Mouse (Mus musculus) heart, adult 18-20 months (tissue): ENCODE data around the gene Ppp1r7. TPM values are rescaled to one million over a fixed set of nuclear protein-coding genes. Genes with fewer than 3 reads are reported as not detected.
"Not testable (repeated sequence)": the region's sequence is repeated elsewhere in the genome, so short reads cannot be mapped to it uniquely, and the experiment has no call there.

ENCODE experiments used
- DNase-seq, 2 experiments: peaks; one replicate each; pipeline ENCODE4 v3.0.0; 2021 to 2022; ENCODE audit warnings: mixed read lengths in 1 of 2
- long read RNA-seq, 2 experiments: library from polyadenylated mRNA; stranded (forward); transcript quantifications; one replicate each; pipeline ENCODE4 v2.0.0; 2021
- total RNA-seq, 2 experiments: library from RNA; stranded (reverse); gene quantifications; 2 replicates each; pipeline ENCODE4 v1.2.3; 2021

Ppp1r7 gene
- total RNA-seq = 10 to 100 TPM; 30.4 to 35.3 TPM
- long read RNA-seq, experiment 1, full-length matches to known transcripts = 23 of 26 reads
- long read RNA-seq, experiment 1, partial matches to known transcripts = 0 of 26 reads
- long read RNA-seq, experiment 1, other reads (novel, unspliced or antisense) = 3 of 26 reads
- long read RNA-seq, experiment 2, full-length matches to known transcripts = 9 of 16 reads
- long read RNA-seq, experiment 2, partial matches to known transcripts = 4 of 16 reads
- long read RNA-seq, experiment 2, other reads (novel, unspliced or antisense) = 3 of 16 reads

GRCm38 (mm10) chr1:93342648-93343503, at the start of gene Ppp1r7, which contains the start of gene Pask:
Gene Ppp1r7, plus strand, starts transcription at chr1:93342854.
Gene Pask, minus strand, starts transcription at chr1:93343482.
- DNase-seq = peak; percentile 97

- DNase-seq = not testable (repeated sequence)
Observed at GRCm38 (mm10) chr1:93294491-93294890, 48.2 kb upstream of the Ppp1r7 start.

GRCm38 (mm10) chr1:93299791-93300190, 42.9 kb upstream of the Ppp1r7 start:
- DNase-seq = no peak

GRCm38 (mm10) chr1:93300578-93300977, 42.1 kb upstream of the Ppp1r7 start:
- DNase-seq = peak; percentile 30 to 35

GRCm38 (mm10) chr1:93305581-93306337, 36.9 kb upstream of the Ppp1r7 start, which contains the start of gene Mterf4:
Gene Mterf4, minus strand, starts transcription at chr1:93305915.
- peak; percentile 80 to 86 for DNase-seq

- DNase-seq = no peak
Observed at GRCm38 (mm10) chr1:93323973-93324372, 18.7 kb upstream of the Ppp1r7 start.

- DNase-seq = no peak
Observed at GRCm38 (mm10) chr1:93326446-93326845, 16.2 kb upstream of the Ppp1r7 start.

- no peak for DNase-seq
Observed at GRCm38 (mm10) chr1:93334621-93335020, 8.0 kb upstream of the Ppp1r7 start.

- DNase-seq = peak; percentile 95 to 97
Observed at GRCm38 (mm10) chr1:93343504-93344047, 922 bp downstream of the Ppp1r7 start.

GRCm38 (mm10) chr1:93347176-93347575, 4.5 kb downstream of the Ppp1r7 start:
- DNase-seq = no peak

GRCm38 (mm10) chr1:93349701-93350100, 7.0 kb downstream of the Ppp1r7 start:
- no peak for DNase-seq

GRCm38 (mm10) chr1:93352724-93353123, 10.1 kb downstream of the Ppp1r7 start:
- no peak for DNase-seq

GRCm38 (mm10) chr1:93362661-93363060, 20.0 kb downstream of the Ppp1r7 start:
- DNase-seq = no peak

- no peak for DNase-seq
Observed at GRCm38 (mm10) chr1:93365641-93366040, 23.0 kb downstream of the Ppp1r7 start.

- DNase-seq = no peak
Observed at GRCm38 (mm10) chr1:93373665-93374064, 31.0 kb downstream of the Ppp1r7 start, which contains the start of gene Ano7. Gene Ano7, plus strand, starts transcription at chr1:93373930.

- DNase-seq = no peak
Observed at GRCm38 (mm10) chr1:93377307-93377706, 34.7 kb downstream of the Ppp1r7 start.

- DNase-seq = no peak
Observed at GRCm38 (mm10) chr1:93379117-93379516, 36.5 kb downstream of the Ppp1r7 start.

GRCm38 (mm10) chr1:93387198-93387597, 44.5 kb downstream of the Ppp1r7 start:
- DNase-seq = no peak

- no peak for DNase-seq
Observed at GRCm38 (mm10) chr1:93388906-93389305, 46.3 kb downstream of the Ppp1r7 start.

GRCm38 (mm10) chr1:93401191-93402052, 58.8 kb downstream of the Ppp1r7 start:
- peak in 1 of 2 experiments; percentile 24 for DNase-seq

GRCm38 (mm10) chr1:93403403-93403802, 60.7 kb downstream of the Ppp1r7 start:
- no peak for DNase-seq
